Mouse (Mus musculus): ENCODE results near the gene Cct7.

Cct7 gene

DNA sequence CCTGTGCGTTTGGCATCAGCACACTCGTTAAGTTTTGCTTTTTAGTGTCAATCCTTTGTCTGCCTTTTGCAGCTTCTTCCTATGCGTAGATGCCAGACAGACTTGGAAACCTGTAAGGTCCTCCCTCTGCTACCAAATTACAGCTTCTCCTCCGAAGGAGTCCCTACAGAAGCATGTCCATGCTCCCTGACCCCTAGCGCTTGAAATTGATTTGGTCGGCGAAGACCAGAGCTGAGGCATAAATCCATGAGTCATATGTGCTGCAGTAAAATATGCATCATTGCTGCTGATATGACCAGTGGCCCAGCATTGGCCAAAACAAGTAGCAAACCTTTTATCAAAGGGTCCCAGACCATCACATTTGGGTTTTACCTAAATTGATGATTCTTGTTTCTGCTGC is 1.5 kb downstream of the Cct7 start:
- DNase-seq: no peak

- DNase-seq: no peak
Observed at GRCm38 (mm10) chr6:85459621-85460020, 8.3 kb downstream of the Cct7 start.

DNA sequence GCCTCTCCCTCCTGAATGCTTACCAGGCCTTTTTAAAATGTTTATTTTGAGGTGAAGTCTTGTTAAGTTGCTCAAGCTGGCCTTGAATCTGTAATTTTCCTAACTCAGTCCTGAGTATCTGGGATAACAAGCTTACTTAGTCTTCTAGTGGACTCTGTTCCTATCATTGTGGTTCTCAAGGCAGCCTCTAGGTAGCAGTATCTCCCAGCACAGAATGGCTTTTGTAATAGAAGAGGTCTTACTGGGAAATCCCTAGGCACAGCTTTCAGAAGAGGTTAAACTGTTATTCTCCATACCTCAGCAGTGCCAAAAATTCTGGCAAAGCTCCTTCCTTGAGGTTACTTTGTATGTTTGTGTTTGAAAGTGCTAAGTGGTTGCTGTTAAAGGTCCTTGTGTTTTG is 14.1 kb downstream of the Cct7 start:
- peak in 1 of 2 experiments; percentile 43 for DNase-seq

DNA sequence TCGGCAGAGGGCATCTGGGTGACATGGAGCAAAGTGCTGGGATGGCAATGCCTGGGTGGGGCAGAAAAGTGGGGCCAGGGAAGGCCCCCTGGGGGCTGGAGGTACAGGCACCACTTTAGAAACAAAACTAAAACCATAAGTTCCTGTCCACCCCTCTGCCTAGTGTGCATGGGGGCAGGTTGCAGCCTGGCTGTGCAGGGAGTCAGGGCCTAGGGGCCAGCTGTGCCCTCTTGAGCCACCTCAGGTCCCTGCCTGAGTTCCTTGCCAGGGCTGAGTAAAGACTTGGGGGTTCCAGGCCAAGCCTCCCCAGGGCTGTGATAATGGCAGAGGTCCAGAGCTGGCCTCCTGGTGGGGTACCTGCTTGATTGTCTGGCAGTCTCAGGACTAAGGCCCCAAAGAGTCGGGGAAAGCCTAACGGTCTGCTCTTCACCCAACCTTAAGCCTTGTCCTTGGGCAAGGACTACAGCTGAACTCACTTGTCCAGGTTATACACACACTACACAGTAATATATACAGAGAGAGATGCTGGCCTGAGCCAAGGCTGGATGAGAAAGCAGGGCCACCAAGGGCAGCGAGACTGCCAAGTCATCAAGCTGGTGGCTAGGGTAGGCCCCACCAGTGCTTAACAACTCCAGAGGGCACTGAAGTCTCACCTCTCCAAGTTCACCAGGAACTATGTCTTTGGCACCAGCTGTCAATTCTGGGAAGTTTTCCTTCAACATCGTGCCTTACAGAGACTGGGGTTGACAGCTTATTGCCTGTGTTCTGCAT is 18.5 kb downstream of the Cct7 start:
- no peak for DNase-seq

DNA sequence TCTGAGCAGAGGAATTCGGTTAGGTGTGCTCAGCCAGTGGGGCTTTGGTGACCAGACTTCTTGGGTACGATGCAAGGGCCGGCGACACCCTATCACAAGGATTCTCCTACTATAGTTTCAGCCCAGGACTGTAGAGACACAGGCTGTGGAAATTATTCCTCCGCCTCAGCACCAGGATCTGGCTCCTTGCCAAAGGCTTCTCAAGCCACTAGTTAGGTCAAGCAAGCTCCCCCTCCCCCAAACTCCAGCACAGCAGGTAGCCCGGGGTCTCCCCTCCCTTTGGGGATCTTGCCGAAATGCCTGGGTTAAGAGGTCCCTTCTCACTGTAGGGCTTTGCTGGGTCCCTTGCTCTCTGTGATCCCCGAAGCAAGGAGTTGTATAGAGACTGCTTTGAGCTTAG is 20.6 kb downstream of the Cct7 start:
- no peak for DNase-seq

DNA sequence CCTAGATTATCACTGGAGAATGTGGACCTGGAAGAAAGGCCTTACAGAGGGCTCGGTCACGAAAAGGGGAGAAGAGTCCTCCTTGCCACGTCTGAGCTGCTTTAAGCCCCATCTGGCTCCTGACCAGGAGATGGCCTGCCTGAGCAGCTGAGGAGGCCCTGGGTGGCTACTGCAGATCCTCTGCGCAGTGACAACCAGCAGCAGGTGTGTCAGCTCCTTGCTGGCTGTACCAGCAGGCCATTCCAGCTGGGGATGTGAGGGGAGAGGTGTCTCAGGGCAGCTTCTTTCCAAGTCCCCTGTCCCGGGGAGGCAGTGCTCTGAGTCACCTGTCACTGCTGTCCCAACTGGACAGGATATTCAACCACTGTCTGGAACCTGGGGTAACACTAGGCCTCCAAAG is 21.2 kb downstream of the Cct7 start:
- no peak for DNase-seq

DNA sequence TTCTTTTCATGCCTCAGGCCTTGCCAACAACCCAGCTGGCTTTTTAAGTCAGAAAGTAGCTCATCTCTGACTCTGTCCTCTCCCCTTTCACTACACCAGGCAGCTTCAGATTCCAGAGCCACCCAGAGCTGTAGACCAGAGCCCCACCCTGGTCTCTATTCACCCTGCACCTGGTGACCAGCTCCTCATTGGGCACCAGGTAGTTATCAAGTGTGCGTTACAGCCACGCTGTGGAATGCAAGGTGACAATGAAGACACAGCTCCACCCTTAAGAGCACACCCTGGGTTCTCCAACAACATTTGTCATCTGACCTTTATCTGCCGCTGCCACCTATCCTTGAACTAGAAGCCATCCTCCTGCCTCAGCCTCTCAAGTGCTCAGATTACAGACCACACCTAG is 24.3 kb downstream of the Cct7 start:
- DNase-seq: no peak

DNA sequence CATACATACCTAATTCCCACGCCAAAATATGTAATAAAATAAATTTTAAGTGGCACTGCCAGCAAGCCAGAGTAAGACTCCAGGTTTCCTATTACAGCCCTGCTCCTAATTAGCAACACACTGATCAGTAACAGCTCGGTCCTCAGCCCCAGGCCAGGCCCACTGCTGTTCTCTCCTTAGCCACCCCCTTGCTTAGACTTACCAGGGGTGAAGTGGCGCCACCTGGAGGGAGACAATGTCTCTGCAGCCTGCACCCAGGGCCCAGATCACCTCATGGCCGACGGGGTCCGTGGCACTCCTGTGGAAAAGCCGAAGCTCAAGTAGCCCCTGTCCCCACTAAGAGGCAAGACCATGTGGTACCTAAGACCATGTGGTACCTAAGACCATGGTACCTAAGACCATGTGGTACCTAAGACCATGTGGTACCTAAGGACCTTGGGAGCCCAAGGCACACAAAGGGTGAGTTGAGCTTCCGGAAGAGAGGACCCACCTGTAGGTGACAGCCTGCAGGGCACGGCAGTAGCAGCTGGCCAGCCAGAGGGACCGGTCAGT is 26.1 kb downstream of the Cct7 start:
- peak; percentile 32 to 51 for DNase-seq

DNA sequence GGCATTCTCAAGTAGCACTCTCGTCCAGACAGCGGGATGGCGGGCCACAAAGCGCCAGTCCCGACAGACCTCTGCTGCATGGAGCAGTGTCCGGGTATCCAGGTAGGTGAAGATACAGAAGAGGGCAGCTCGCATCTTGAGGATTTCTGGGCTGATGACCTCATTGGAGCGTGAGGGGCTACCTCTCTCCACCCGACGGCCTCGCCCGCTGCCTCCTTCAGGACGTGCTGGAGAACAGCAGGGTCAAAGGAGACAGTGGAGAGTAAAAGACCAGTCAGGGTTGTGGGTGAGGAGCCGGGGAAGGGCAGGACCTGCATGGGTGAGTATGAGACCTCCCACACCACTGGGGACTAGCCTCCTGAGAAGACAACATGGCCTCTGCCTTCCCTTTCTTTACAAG is 27.1 kb downstream of the Cct7 start:
- no peak for DNase-seq

DNA sequence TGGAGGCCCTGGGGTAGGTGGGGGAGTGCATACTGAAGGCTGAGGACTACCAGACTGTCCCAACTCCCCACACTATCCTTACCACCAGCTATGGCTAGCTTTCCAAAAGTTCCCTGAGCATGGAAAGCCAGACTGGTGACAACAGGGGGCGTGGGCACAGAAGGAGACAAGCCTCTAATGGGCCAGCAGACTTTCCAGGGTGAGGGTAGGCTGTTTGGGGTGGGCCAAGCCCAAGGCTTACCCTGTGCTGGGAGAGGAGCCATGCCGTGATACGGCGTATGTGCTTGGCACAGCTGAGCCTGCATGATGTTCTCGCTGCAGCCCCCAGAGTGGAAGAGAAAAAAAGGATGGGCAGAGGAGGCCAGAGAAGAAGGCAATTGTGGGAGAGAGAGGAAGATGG is 28.7 kb downstream of the Cct7 start:
- DNase-seq: no peak

- no peak for DNase-seq
Observed at GRCm38 (mm10) chr6:85480685-85481084, 29.4 kb downstream of the Cct7 start.

- DNase-seq: peak; percentile 52 to 65
Observed at GRCm38 (mm10) chr6:85483843-85484721, 32.8 kb downstream of the Cct7 start.

DNA sequence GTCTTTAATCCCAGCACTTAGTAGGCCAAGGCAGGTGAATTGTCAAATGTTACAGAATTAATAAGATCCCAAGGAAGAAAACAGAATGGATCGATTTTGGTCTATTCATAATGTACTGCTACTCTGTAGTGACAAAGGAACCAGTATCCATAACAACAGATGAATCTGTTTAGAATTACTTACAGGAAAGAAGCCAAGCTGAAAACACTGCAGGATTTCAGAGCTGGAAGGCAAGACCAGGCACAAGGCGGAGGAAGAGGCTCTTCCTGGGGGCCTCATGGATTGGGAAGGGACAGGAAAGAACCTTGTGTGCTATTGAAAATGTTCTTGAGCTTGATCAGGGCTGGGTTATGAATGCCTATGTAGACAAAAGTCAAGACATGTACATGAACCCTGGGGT is 34.4 kb downstream of the Cct7 start:
- DNase-seq: no peak

DNA sequence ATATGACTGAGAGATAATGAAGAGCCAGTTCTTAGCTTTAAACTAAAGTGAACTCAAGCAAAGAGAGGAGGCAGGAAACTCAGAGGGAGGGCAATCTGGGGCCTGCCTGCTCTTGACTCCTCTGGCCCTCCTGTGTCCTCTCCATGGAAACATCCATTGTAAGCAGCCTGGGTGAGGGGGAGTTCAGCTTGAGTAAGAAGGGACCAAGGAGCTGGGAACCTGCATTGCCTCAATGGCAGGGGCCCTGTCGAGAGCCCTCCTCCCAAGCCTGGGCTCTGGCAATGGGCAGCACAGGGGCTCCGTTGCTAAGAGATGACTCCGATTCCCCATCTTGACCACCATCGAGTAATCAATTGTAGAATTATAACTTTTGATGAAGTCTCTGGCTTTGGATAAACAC is 37.2 kb downstream of the Cct7 start:
- DNase-seq: no peak

- no peak for DNase-seq
Observed at GRCm38 (mm10) chr6:85489717-85490116, 38.4 kb downstream of the Cct7 start.

DNA sequence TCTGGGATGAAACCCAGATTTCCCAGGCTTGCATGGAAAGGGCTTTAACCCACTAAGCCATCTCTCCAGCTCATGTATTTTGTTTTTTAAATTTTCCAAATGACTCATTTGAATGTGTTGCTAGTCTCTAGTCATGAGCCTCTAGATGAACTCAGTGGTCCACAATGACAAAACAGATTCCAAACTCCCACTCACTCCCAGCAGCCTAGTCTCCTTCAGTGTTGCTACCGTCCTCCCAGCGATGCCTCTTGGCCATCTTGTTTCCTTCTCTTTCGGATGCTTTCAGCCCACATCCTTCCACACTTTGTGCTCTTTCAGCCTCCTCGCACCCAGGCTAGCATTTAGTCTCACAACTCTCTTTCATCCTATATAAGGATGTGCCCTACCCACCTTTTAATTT is 38.9 kb downstream of the Cct7 start:
- DNase-seq: no peak

- DNase-seq: no peak
Observed at GRCm38 (mm10) chr6:85491606-85492005, 40.3 kb downstream of the Cct7 start.

GRCm38 (mm10) chr6:85496976-85497375 is 45.7 kb downstream of the Cct7 start:
- peak in 1 of 2 experiments; percentile 32 for DNase-seq

DNA sequence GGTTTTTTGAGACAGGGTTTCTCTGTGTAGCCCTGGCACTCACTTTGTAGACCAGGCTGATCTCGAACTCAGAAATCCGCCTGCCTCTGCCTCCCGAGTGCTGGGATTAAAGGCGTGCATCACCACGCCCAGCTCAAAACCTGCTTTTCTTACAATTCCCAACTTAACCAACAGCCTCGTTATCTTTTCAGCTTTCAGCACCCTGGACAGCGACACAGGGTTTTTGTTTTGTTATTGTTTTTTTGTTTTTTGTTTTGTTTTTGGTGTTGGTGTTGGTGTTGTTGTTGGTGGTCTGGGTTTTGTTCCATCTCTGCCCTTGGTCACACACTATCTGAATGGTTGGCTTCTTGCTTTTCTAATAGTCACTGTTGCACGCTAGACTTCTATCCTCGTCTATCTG is 46.8 kb downstream of the Cct7 start:
- no peak for DNase-seq

GRCm38 (mm10) chr6:85500416-85500815 is 49.1 kb downstream of the Cct7 start:
- peak in 1 of 2 experiments; percentile 36 for DNase-seq

GRCm38 (mm10) chr6:85501571-85502102 is 50.3 kb downstream of the Cct7 start:
- peak; percentile 42 to 50 for DNase-seq

GRCm38 (mm10) chr6:85502103-85502910 is 51.0 kb downstream of the Cct7 start:
- DNase-seq: peak in 1 of 2 experiments; percentile 31

DNA sequence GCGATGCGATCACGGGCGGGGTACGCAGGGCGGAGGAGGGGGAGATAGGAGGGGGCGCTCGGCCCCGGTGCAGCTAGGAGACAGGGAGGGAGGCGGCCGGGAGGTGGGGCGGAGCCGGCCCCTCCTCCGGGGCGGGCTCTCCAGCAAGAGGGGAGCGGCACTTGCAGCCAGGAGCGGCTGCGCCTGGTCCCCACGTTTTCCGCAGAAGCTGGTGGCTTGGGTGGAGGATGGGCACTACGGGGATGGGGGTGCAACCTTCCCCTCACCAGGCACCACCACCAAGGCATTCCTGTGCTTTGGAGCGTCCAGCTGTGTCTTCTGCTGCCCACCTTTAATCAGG is 51.6 kb downstream of the Cct7 start, which contains the start of gene Fbxo41:
Fbxo41 (minus strand) TSS at position 84 of the 340 bp plus-strand sequence.
- DNase-seq: peak; percentile 81
